Mouse (Mus musculus) intestine, embryonic 14.5 days (tissue): Measurements from ENCODE around the gene Rptor. TPM values are rescaled to one million over a fixed set of nuclear protein-coding genes. Genes with fewer than 3 reads are reported as not detected.

Experiments
- ATAC-seq: fragments of 200-750 bp; cut with Nextera tagmentation; replicated peaks from 2 replicates; pipeline ENCODE4 v1.8.0; 2017; ENCODE audit warnings: low read depth, moderate number of reproducible peaks, moderate TSS enrichment, moderate library complexity; ENCODE audit not compliant: low FRiP score, low TSS enrichment
- DNase-seq: peaks from one replicate; pipeline ENCODE4 v3.0.0-alpha.2; 2018; ENCODE audit warnings: low spot score
- H3K27ac ChIP-seq: fragments of 300-500 bp; sonication (generic); 2 replicates; pipeline ENCODE4 v1.5.1; 2014; ENCODE audit warnings: low read depth, mild to moderate bottlenecking, control low read depth
- H3K27me3 ChIP-seq: fragments of 300-500 bp; sonication (generic); replicated peaks from 2 replicates; pipeline ENCODE4 v1.6.1; 2014; ENCODE audit warnings: low read length, control low read depth; ENCODE audit not compliant: control insufficient read depth, insufficient read depth
- H3K36me3 ChIP-seq: fragments of 300-500 bp; sonication (generic); 2 replicates; pipeline ENCODE4 v1.6.1; 2014; ENCODE audit warnings: low read length, control low read depth; ENCODE audit not compliant: control insufficient read depth, insufficient read depth
- H3K4me1 ChIP-seq: fragments of 300-500 bp; sonication (generic); replicated peaks from 2 replicates; pipeline ENCODE4 v1.6.1; 2014; ENCODE audit warnings: low read length, control low read depth, mixed read lengths; ENCODE audit not compliant: control insufficient read depth, insufficient read depth
- H3K4me2 ChIP-seq: fragments of 300-500 bp; sonication (generic); 2 replicates; pipeline ENCODE4 v1.6.1; 2014; ENCODE audit warnings: low read length
- H3K4me3 ChIP-seq: fragments of 300-500 bp; sonication (generic); 2 replicates; pipeline ENCODE4 v1.5.1; 2014; ENCODE audit warnings: low read depth, low read length, control low read depth, mixed read lengths
- H3K9ac ChIP-seq: fragments of 300-500 bp; sonication (generic); 2 replicates; pipeline ENCODE4 v1.6.1; 2014; ENCODE audit warnings: mild to moderate bottlenecking, low read length
- H3K9me3 ChIP-seq: fragments of 300-500 bp; sonication (generic); 2 replicates; pipeline ENCODE4 v1.6.1; 2016; ENCODE audit warnings: low read length, control low read depth; ENCODE audit not compliant: control insufficient read depth
- WGBS: fragments of 180-500 bp; shearing (Covaris S2); extraction: QIAGEN DNeasy Blood & Tissue Kit; methylation state at CpG from one replicate; pipeline ENCODE4 v1.1.7; 2014; 5-methylcytosine and 5-hydroxymethylcytosine counted together
- polyA plus RNA-seq: library from polyadenylated mRNA; unstranded; fragments of >200 nt; fragmentation: Nextera tagmentation; extraction: Ambion mirVana; gene quantifications from 2 replicates; pipeline ENCODE4 v1.2.1, GENCODE M21; 2014

Rptor gene
- polyA plus RNA-seq, 1 experiment from 2014 or later = 12.9 TPM

GRCm38 (mm10) chr11:119666567-119667108 lies 63.9 kb downstream of the Rptor start:
- Histone ChIP-seq H3K27ac (no peak overlapping the region), H3K9me3 (no peaks in the 10 kb centered on the region), H3K9ac (no peak overlapping the region), H3K4me1 (peaks cover 7% of the 10 kb centered on the region), H3K27me3 (no peaks in the 10 kb centered on the region), H3K36me3 (0 out of 2 replicates have a peak, but pooled peaks cover 4% of the 10 kb centered on the region), H3K4me3 (no peak overlapping the region), H3K4me2 (no peak overlapping the region)
- 7% methylated on average over 2 of the region's 2 CpGs for WGBS
- DNase-seq (no peak), ATAC-seq (no peak)

GRCm38 (mm10) chr11:119670690-119671666 lies 68.3 kb downstream of the Rptor start:
- WGBS = 58% methylated on average over 11 of the region's 11 CpGs
- Histone ChIP-seq H3K4me2 (no peak overlapping the region), H3K27ac (no peak overlapping the region), H3K36me3 (0 out of 2 replicates have a peak, but pooled peaks cover 4% of the 10 kb centered on the region), H3K4me3 (no peak overlapping the region), H3K27me3 (no peaks in the 10 kb centered on the region), H3K4me1 (peaks cover 11% of the 10 kb centered on the region), H3K9me3 (no peaks in the 10 kb centered on the region), H3K9ac (no peak overlapping the region)
- DNase-seq = no peak
- no peak for ATAC-seq

- no peaks in the 10 kb centered on the region for H3K27me3 ChIP-seq
- H3K4me3 ChIP-seq = no peak overlapping the region
- 0 out of 2 replicates have a peak, but pooled peaks cover 4% of the 10 kb centered on the region for H3K36me3 ChIP-seq
- H3K9ac ChIP-seq = no peak overlapping the region
- H3K4me2 ChIP-seq = no peak overlapping the region
- H3K9me3 ChIP-seq = no peaks in the 10 kb centered on the region
- DNase-seq (no peak), ATAC-seq (no peak)
- WGBS = 48% methylated on average over 2 of the region's 2 CpGs
- H3K27ac ChIP-seq = no peak overlapping the region
- H3K4me1 ChIP-seq = peaks cover 14% of the 10 kb centered on the region
Observed at GRCm38 (mm10) chr11:119672041-119672440, 69.3 kb downstream of the Rptor start.

GRCm38 (mm10) chr11:119672775-119673174 lies 70.1 kb downstream of the Rptor start:
- WGBS = 43% methylated on average over 4 of the region's 4 CpGs
- Histone ChIP-seq H3K27ac (no peak overlapping the region), H3K36me3 (0 out of 2 replicates have a peak, but pooled peaks cover 4% of the 10 kb centered on the region), H3K4me3 (no peak overlapping the region), H3K9ac (no peak overlapping the region), H3K27me3 (no peaks in the 10 kb centered on the region), H3K4me2 (no peak overlapping the region), H3K9me3 (no peaks in the 10 kb centered on the region), H3K4me1 (peaks cover 16% of the 10 kb centered on the region)
- ATAC-seq = no peak
- no peak for DNase-seq

- no peaks in the 10 kb centered on the region for H3K27me3 ChIP-seq
- no peak overlapping the region for H3K4me2 ChIP-seq
- no peak overlapping the region for H3K4me3 ChIP-seq
- ATAC-seq (no peak), DNase-seq (no peak)
- no peaks in the 10 kb centered on the region for H3K9me3 ChIP-seq
- H3K36me3 ChIP-seq = 0 out of 2 replicates have a peak, but pooled peaks cover 4% of the 10 kb centered on the region
- H3K27ac ChIP-seq = no peak overlapping the region
- H3K4me1 ChIP-seq = peaks cover 16% of the 10 kb centered on the region
- 51% methylated on average over 4 of the region's 4 CpGs for WGBS
- H3K9ac ChIP-seq = no peak overlapping the region
Observed at GRCm38 (mm10) chr11:119674835-119675234, 72.1 kb downstream of the Rptor start.

GRCm38 (mm10) chr11:119675546-119675945 lies 72.8 kb downstream of the Rptor start:
- no peak for ATAC-seq
- no peak for DNase-seq
- Histone ChIP-seq H3K27ac (no peak overlapping the region), H3K9me3 (no peaks in the 10 kb centered on the region), H3K36me3 (0 out of 2 replicates have a peak, but pooled peaks cover 4% of the 10 kb centered on the region), H3K9ac (no peak overlapping the region), H3K4me1 (peaks cover 16% of the 10 kb centered on the region), H3K4me3 (no peak overlapping the region), H3K4me2 (no peak overlapping the region), H3K27me3 (no peaks in the 10 kb centered on the region)
- 74% methylated on average over 6 of the region's 6 CpGs for WGBS

- no peaks in the 10 kb centered on the region for H3K9me3 ChIP-seq
- H3K36me3 ChIP-seq = no peaks in the 10 kb centered on the region
- H3K27me3 ChIP-seq = no peaks in the 10 kb centered on the region
- H3K4me1 ChIP-seq = peaks cover 26% of the 10 kb centered on the region
- no peak overlapping the region for H3K4me3 ChIP-seq
- 66% methylated on average over 7 of the region's 7 CpGs for WGBS
- H3K4me2 ChIP-seq = no peak overlapping the region
- no peak overlapping the region for H3K9ac ChIP-seq
- H3K27ac ChIP-seq = no peak overlapping the region
- ATAC-seq = no peak
- no peak for DNase-seq
Observed at GRCm38 (mm10) chr11:119676751-119677411, 74.2 kb downstream of the Rptor start.

- Histone ChIP-seq H3K4me2 (no peak overlapping the region), H3K4me1 (peaks cover 28% of the 10 kb centered on the region), H3K9me3 (no peaks in the 10 kb centered on the region), H3K4me3 (no peak overlapping the region), H3K27ac (no peak overlapping the region), H3K9ac (no peak overlapping the region), H3K27me3 (no peaks in the 10 kb centered on the region), H3K36me3 (no peaks in the 10 kb centered on the region)
- no peak for DNase-seq
- ATAC-seq = no peak
- WGBS = 82% methylated on average over 5 of the region's 5 CpGs
Observed at GRCm38 (mm10) chr11:119678427-119678826, 75.7 kb downstream of the Rptor start.
